Mouse (Mus musculus) layer of hippocampus, adult 2 months (tissue): ENCODE results near the gene Gm5916. TPM values are rescaled to one million over a fixed set of nuclear protein-coding genes. Genes with fewer than 3 reads are reported as not detected.

ENCODE experiments used
- DNase-seq, 2 experiments: peaks; one replicate each; pipeline ENCODE4 v3.0.0; 2022; ENCODE audit warnings: low spot score in 2 of 2
- H3K27ac ChIP-seq: fragments of 200-600 bp; 2 replicates; pipeline ENCODE4 v1.8.1; 2022
- H3K4me3 ChIP-seq: fragments of 200-600 bp; 2 replicates; pipeline ENCODE4 v1.8.1; 2022; ENCODE audit warnings: mild to moderate bottlenecking
- CTCF ChIP-seq: fragments of 200-600 bp; conservative IDR thresholded peaks from 2 replicates; pipeline ENCODE4 v1.8.1; 2022; ENCODE audit warnings: antibody characterized with exemption, mild to moderate bottlenecking, moderate library complexity
- long read RNA-seq, 2 experiments: library from polyadenylated mRNA; stranded (forward); transcript quantifications; one replicate each; pipeline ENCODE4 v2.0.0; 2021; ENCODE audit warnings: borderline mapping rate in 2 of 2
- total RNA-seq, 2 experiments: library from RNA; stranded (reverse); gene quantifications; 2 replicates each; pipeline ENCODE4 v1.2.3; 2021

Gene Gm5916
- not detected for total RNA-seq
- long read RNA-seq, experiment 1, result 0 reads
- long read RNA-seq, experiment 2, result 0 reads

GRCm38 (mm10) chr9:36128679-36129078 is at the start of gene Gm5916:
Gene Gm5916 (minus strand): TSS chr9:36128779.
- TF ChIP-seq CTCF, result no peak
- Histone ChIP-seq H3K27ac (no peak within 1 kb of the TSS), H3K4me3 (no peak within 1 kb of the TSS)
- no peak for DNase-seq

Other genes with a start within 250 kb of the Gm5916 start
- not detected for gene 9230113P08Rik, start 220.4 kb downstream of the Gm5916 start, total RNA-seq